Mouse (Mus musculus): ENCODE measurements around the gene 1700003F12Rik. TPM values are rescaled to one million over a fixed set of nuclear protein-coding genes. Genes with fewer than 3 reads are reported as not detected.
A peak's percentile ranks its signal among the peaks of the same experiment; 100 is the strongest.

The 1700003F12Rik gene
- polyA plus RNA-seq, 1 experiment from 2014 or later = 0.54 TPM

GRCm38 (mm10) chr2:154576876-154577743 lies 30.2 kb downstream of the 1700003F12Rik start:
- Histone ChIP-seq H3K4me3 (ENCODE audit: low read length) (no peak overlapping the region), H3K9ac (ENCODE audit: low read depth, low read length) (no peak overlapping the region), H3K27me3 (ENCODE audit: control insufficient read depth, insufficient read depth, low read length) (no peaks in the 10 kb centered on the region), H3K36me3 (ENCODE audit: control insufficient read depth, insufficient read depth, low read length) (no peaks in the 10 kb centered on the region), H3K4me2 (replicated peaks; ENCODE audit: low read depth, low read length) (no peak overlapping the region), H3K4me1 (ENCODE audit: control insufficient read depth, insufficient read depth, low read length) (no peaks in the 10 kb centered on the region), H3K27ac (ENCODE audit: low read depth, low read length) (no peak overlapping the region), H3K9me3 (ENCODE audit: control insufficient read depth, low read length) (no peaks in the 10 kb centered on the region)
- no peak for ATAC-seq (ENCODE audit: low FRiP score, low TSS enrichment)
- WGBS = 48% methylated on average over 12 of the region's 12 CpGs

DNA sequence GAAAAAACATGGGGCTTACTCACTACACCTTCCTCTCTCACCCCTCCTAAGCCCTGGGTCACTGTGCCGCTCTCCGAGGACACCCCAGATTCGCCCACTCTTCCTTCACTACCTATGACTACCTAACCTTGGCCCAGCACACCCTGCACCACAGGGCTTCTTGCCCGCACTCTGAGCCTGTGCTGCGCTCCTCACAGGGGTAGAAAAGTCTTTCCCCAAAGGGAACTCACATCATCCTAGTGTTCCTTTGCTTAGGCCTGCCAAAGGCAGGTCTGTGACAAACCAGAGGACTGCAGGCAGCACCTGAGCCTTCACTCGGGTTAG lies 30.8 kb downstream of the 1700003F12Rik start:
- Histone ChIP-seq H3K27me3 (ENCODE audit: control insufficient read depth, insufficient read depth, low read length) (no peaks in the 10 kb centered on the region), H3K4me2 (replicated peaks; ENCODE audit: low read depth, low read length) (no peak overlapping the region), H3K9me3 (ENCODE audit: control insufficient read depth, low read length) (no peaks in the 10 kb centered on the region), H3K27ac (ENCODE audit: low read depth, low read length) (no peak overlapping the region), H3K36me3 (ENCODE audit: control insufficient read depth, insufficient read depth, low read length) (no peaks in the 10 kb centered on the region), H3K9ac (ENCODE audit: low read depth, low read length) (no peak overlapping the region), H3K4me3 (ENCODE audit: low read length) (no peak overlapping the region), H3K4me1 (ENCODE audit: control insufficient read depth, insufficient read depth, low read length) (no peaks in the 10 kb centered on the region)
- no peak for ATAC-seq (ENCODE audit: low FRiP score, low TSS enrichment)
- 93% methylated on average over 6 of the region's 6 CpGs for WGBS

GRCm38 (mm10) chr2:154580586-154580985 lies 33.7 kb downstream of the 1700003F12Rik start:
- Histone ChIP-seq H3K27me3 (ENCODE audit: control insufficient read depth, insufficient read depth, low read length) (no peaks in the 10 kb centered on the region), H3K9ac (ENCODE audit: low read depth, low read length) (no peak overlapping the region), H3K9me3 (ENCODE audit: control insufficient read depth, low read length) (no peaks in the 10 kb centered on the region), H3K4me1 (ENCODE audit: control insufficient read depth, insufficient read depth, low read length) (no peaks in the 10 kb centered on the region), H3K4me3 (ENCODE audit: low read length) (no peak overlapping the region), H3K4me2 (replicated peaks; ENCODE audit: low read depth, low read length) (no peak overlapping the region), H3K36me3 (ENCODE audit: control insufficient read depth, insufficient read depth, low read length) (no peaks in the 10 kb centered on the region), H3K27ac (ENCODE audit: low read depth, low read length) (no peak overlapping the region)
- 84% methylated on average over 8 of the region's 8 CpGs for WGBS
- no peak for ATAC-seq (ENCODE audit: low FRiP score, low TSS enrichment)

- Histone ChIP-seq H3K4me1 (ENCODE audit: control insufficient read depth, insufficient read depth, low read length) (no peaks in the 10 kb centered on the region), H3K27me3 (ENCODE audit: control insufficient read depth, insufficient read depth, low read length) (no peaks in the 10 kb centered on the region), H3K36me3 (ENCODE audit: control insufficient read depth, insufficient read depth, low read length) (no peaks in the 10 kb centered on the region), H3K27ac (ENCODE audit: low read depth, low read length) (no peak overlapping the region), H3K4me2 (replicated peaks; ENCODE audit: low read depth, low read length) (no peak overlapping the region), H3K9me3 (ENCODE audit: control insufficient read depth, low read length) (no peaks in the 10 kb centered on the region), H3K4me3 (ENCODE audit: low read length) (no peak overlapping the region), H3K9ac (ENCODE audit: low read depth, low read length) (no peak overlapping the region)
- 100% methylated on average over 1 of the region's 1 CpGs for WGBS
- no peak for ATAC-seq (ENCODE audit: low FRiP score, low TSS enrichment)
Measured at GRCm38 (mm10) chr2:154581421-154581820, 34.5 kb downstream of the 1700003F12Rik start.

GRCm38 (mm10) chr2:154583906-154584872 lies 37.3 kb downstream of the 1700003F12Rik start:
- Histone ChIP-seq H3K9ac (ENCODE audit: low read depth, low read length) (no peak overlapping the region), H3K4me1 (ENCODE audit: control insufficient read depth, insufficient read depth, low read length) (no peaks in the 10 kb centered on the region), H3K36me3 (ENCODE audit: control insufficient read depth, insufficient read depth, low read length) (no peaks in the 10 kb centered on the region), H3K27me3 (ENCODE audit: control insufficient read depth, insufficient read depth, low read length) (no peaks in the 10 kb centered on the region), H3K27ac (ENCODE audit: low read depth, low read length) (no peak overlapping the region), H3K9me3 (ENCODE audit: control insufficient read depth, low read length) (no peaks in the 10 kb centered on the region), H3K4me3 (ENCODE audit: low read length) (no peak overlapping the region), H3K4me2 (replicated peaks; ENCODE audit: low read depth, low read length) (no peak overlapping the region)
- 0 out of 2 replicates have a peak, but pooled peaks have one; percentile 18 for ATAC-seq (ENCODE audit: low FRiP score, low TSS enrichment)
- WGBS = 65% methylated on average over 15 of the region's 15 CpGs

- Histone ChIP-seq H3K9me3 (ENCODE audit: control insufficient read depth, low read length) (no peaks in the 10 kb centered on the region), H3K4me3 (ENCODE audit: low read length) (no peak overlapping the region), H3K4me2 (replicated peaks; ENCODE audit: low read depth, low read length) (no peak overlapping the region), H3K27me3 (ENCODE audit: control insufficient read depth, insufficient read depth, low read length) (no peaks in the 10 kb centered on the region), H3K4me1 (ENCODE audit: control insufficient read depth, insufficient read depth, low read length) (no peaks in the 10 kb centered on the region), H3K27ac (ENCODE audit: low read depth, low read length) (no peak overlapping the region), H3K9ac (ENCODE audit: low read depth, low read length) (no peak overlapping the region), H3K36me3 (ENCODE audit: control insufficient read depth, insufficient read depth, low read length) (no peaks in the 10 kb centered on the region)
- no peak for ATAC-seq (ENCODE audit: low FRiP score, low TSS enrichment)
- whole genome bisulfite sequencing = 67% methylated on average over 17 of the region's 17 CpGs
Measured at GRCm38 (mm10) chr2:154584931-154585601, 38.2 kb downstream of the 1700003F12Rik start.

DNA sequence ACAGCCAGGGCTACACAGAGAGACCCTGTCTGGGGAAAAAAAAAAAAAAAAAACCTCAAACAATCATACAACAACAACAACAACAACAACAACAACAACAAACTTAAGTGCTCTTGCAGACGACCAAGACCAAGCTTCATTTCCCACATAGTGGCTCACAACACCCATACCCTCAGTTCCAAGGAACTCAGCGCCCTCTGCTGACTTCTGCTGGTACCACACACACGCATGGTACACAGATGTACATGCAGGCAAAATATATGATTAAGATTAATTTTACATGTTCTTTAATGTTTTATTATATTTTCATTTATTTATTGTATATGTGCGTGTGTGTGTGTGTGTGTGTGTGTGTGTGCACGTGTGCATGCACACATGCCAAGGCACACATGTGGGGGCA lies 39.5 kb downstream of the 1700003F12Rik start:
- no peak overlapping the region for H3K4me2 ChIP-seq (replicated peaks; ENCODE audit: low read depth, low read length)
- no peaks in the 10 kb centered on the region for H3K9me3 ChIP-seq (ENCODE audit: control insufficient read depth, low read length)
- no peak overlapping the region for H3K9ac ChIP-seq (ENCODE audit: low read depth, low read length)
- H3K36me3 ChIP-seq (ENCODE audit: control insufficient read depth, insufficient read depth, low read length) = no peaks in the 10 kb centered on the region
- WGBS = 74% methylated on average over 5 of the region's 5 CpGs
- no peak overlapping the region for H3K4me3 ChIP-seq (ENCODE audit: low read length)
- no peaks in the 10 kb centered on the region for H3K27me3 ChIP-seq (ENCODE audit: control insufficient read depth, insufficient read depth, low read length)
- ATAC-seq (ENCODE audit: low FRiP score, low TSS enrichment) = no peak
- H3K27ac ChIP-seq (ENCODE audit: low read depth, low read length) = no peak overlapping the region
- H3K4me1 ChIP-seq (ENCODE audit: control insufficient read depth, insufficient read depth, low read length) = no peaks in the 10 kb centered on the region

DNA sequence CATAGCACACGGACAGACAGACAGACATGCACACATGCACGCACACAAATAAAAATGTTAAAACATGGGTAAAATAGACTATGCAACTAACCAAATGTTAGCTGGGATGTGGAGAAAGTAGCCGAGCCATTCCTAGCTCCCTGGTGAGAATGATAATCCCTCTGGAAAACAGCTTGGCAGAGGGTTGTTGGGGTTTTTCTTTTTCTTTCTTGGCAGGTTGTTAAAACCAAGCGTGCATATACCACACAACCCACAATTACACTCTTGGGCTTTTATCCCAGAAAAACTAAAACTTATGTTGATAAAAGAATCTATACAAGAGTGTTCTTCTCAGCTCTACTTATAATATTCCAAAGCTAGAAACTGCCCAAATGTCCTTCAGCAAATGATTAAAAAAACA lies 42.2 kb downstream of the 1700003F12Rik start:
- Histone ChIP-seq H3K36me3 (ENCODE audit: control insufficient read depth, insufficient read depth, low read length) (peaks cover 3% of the 10 kb centered on the region; the same call in 1 of the 2 replicates), H3K9ac (ENCODE audit: low read depth, low read length) (no peak overlapping the region), H3K4me3 (ENCODE audit: low read length) (no peak overlapping the region), H3K27ac (ENCODE audit: low read depth, low read length) (no peak overlapping the region), H3K4me2 (replicated peaks; ENCODE audit: low read depth, low read length) (no peak overlapping the region), H3K4me1 (ENCODE audit: control insufficient read depth, insufficient read depth, low read length) (no peaks in the 10 kb centered on the region), H3K27me3 (ENCODE audit: control insufficient read depth, insufficient read depth, low read length) (no peaks in the 10 kb centered on the region), H3K9me3 (ENCODE audit: control insufficient read depth, low read length) (no peaks in the 10 kb centered on the region)
- WGBS = 85% methylated on average over 4 of the region's 4 CpGs
- no peak for ATAC-seq (ENCODE audit: low FRiP score, low TSS enrichment)

Measured in kidney, embryonic 14.5 days (tissue).